Mouse (Mus musculus): Measurements from ENCODE around the gene Vinac1.

Vinac1 gene

DNA sequence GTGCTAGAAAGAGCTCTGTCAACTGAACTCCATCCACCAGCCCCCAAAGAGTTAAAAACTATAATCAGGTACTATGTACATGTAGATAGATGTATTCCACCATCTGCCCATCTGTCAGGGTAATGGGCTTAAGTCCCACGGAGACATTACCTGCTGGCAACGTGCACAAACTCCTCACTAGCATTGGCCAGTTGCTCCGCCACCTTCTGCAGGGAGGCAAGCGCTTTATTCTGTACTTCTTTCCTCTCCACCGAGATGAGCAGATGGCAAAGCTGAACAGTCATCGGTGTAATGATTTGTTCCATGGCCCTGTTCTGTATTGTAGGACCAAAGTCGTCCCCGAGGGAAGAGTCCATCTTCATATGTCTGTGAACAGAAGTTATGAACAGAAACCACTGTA, at the start of gene Vinac1:
Gene Vinac1, minus strand, starts transcription at position 362 of the 400 bp plus-strand sequence.
- no peak for DNase-seq (ENCODE audit: low spot score)

DNA sequence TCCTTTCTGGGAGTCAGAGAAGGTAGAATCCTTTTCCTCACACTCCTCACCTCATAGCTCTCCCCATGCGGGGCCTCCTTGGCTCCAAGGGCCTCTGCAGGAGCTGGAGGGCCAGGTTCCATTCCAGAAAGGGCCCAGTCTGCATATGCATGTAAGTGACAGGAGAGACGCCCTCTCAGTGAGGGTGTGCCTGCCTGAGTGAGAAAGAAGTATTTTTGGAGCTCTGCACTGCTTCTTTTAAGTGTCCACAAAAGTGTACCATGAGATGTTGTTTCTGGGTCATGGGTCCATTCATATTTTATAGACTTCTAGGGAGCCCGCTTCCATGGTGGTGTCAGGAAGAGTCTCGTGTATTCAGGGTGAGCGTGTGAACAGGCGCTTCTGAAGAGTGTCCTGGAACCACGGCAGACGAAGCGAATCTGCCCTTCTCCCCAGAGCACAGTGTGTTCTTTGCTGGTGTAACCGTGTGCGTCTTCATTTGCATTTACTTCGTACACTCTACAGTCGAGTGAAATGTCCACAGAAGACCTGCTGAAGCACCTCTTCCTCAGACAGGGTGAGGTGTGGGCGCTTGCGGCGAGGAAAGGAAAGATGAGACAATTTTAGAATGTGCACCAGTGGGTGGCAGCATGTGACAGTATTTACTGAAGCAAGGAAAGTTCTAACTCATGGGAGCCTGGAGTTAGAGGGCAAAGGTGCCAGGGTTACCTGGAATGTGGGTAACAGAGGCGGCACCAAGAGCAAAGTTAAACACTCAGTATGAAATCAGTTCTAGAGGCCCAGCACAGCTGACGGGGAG, 46.2 kb upstream of the Vinac1 start:
- DNase-seq (ENCODE audit: low spot score): no peak

DNA sequence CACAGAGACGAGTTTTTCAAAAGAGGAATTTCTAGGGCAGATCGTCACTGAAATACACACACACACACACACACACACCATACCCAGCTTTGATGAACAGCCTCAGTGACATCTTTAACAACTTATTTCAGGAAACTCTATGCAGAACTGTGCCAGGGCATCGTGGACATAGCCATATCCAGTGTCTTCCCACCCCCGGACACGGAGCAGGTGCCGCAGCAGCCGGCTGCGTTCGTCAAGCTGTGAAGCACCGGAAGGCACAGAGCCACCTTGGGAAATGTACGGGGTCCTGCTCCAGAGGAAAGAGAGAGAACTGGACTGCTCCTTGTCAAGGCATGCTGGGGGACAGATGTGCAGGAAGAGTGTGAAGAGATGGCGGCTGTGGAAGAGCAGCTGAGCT, 44.8 kb upstream of the Vinac1 start:
- DNase-seq (ENCODE audit: low spot score): no peak

DNA sequence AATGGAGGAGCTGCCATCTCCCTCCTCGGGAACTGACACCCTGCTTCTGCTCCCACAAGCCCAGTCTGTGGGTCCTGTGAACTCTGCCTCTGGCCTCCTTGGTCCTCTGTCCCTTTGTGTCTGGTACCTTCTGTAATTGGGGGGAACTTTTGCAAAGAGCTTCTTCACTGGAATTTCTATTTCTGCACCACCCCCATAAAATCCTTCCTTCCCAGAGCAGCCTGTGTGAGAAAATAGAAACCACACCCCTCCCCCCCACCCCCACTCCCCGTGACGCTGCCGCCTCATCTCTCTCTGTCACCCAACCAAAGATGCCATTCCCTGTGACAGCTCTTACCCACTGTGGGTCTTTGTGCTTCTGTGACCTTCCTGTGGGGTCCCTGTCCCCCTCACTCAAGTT, 42.4 kb upstream of the Vinac1 start:
- DNase-seq (ENCODE audit: low spot score): no peak

DNA sequence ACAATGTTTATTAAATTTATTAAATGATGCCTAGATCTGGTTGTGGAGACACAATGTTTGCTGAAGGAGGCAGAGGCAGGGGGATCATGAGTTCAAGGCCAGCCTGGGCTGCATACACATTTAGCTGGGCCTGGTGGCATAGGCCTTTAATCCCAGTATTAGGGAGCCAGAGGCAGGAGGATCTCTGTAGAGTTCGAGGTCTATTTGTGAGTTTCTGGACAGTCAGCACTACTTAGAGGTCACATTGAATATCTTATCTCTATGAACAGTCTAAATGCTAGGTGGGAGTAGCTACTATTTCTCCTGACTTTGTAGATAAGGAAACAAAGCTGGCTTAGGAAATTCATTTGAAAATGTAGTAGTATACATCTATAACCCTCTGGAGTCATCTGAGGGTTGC, 39.5 kb upstream of the Vinac1 start:
- DNase-seq (ENCODE audit: low spot score): no peak

DNA sequence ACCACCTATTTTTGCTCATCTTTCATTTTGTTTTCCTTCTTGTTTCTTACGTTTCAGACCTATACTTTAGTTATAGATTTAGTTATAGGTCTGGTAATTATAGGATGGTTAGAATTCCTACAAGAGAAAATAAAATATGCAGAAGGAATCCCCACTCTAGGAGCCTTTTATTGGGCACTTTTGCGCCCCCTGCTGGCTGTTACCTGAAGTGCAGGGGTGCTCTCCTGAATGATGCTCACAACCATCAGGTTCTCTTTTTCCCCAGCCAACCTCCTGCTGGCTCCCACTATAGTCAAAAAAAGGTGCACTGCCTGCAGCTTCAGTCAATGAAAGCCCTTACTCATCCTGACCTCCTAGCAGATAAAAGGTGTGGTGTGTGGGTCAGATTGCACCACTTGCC, 37.0 kb upstream of the Vinac1 start:
- no peak for DNase-seq (ENCODE audit: low spot score)

DNA sequence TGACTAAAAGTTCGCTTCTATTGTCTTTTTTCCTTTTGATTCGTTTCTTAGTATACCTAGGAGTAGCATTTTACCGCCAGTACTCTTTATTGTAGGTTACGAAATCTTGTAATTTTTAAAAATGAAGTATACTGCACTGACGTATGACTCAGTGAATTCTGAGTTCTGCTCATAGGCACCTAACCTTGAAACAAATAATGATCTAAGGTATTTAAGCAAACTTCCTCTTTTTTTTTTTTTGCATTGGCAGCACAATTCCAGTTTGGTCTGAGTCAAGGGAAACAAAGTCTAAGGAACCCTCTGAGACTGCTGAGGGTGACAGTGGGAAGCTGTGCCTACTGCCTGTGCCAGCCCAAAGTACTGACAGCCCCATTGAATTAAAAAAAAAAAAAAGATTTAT, 35.5 kb upstream of the Vinac1 start:
- DNase-seq (ENCODE audit: low spot score): no peak

DNA sequence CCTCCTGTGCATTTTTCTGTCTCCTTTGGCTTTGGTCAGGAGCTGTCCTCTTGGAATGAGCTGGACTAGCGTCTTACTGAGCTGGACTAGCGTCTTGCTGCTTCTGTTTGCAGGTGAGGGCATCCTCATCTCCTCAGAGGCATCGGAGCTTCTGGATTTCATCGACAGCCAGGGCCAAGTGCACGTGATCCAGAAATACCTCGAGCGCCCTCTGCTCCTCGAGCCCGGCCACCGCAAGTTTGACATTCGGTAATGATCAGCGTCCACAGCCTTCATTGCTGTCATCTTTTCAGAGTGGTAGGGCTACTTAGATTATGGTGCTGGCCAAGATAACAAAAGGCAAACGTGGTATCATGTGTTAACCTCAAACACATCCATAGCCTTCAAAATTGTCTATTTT, 33.1 kb upstream of the Vinac1 start:
- DNase-seq (ENCODE audit: low spot score): no peak

DNA sequence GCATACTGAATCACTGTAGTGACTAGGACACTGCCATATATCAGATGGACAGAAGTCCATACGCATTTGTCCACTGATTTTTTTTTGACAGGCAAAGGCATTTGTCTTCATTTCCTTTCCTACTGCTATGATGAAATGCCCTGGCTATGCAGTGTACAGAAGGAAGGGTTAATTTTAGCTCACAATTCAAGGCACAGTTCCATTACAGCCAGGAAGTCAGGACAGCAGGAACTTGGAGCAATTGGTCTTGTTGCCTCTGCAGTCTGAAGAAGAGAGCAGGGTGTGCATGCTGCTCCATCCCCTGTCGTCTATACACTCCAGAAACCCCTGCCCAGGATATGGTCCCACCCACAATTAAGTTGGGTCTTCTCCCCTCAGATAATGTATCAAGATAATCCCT, 31.2 kb upstream of the Vinac1 start:
- DNase-seq (ENCODE audit: low spot score): no peak

DNA sequence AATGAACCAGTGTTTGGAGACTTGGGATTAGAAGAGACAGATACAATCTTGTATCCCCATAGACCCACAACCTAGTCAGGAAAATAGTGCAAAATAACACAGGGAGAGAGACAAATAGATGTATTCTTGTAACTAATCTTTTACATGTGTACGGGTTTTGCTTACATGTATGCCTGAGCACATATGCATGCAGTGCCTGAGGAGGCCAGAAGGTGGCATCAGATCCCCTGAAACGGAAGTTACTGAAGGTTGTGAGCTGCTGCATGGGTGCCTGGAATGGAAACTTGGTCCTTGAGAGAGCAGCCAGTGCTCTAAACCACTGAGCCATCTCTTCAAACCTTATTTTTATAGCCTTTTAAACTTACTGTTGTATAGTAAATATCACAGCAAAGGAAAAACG, 30.3 kb upstream of the Vinac1 start:
- DNase-seq (ENCODE audit: low spot score): no peak

DNA sequence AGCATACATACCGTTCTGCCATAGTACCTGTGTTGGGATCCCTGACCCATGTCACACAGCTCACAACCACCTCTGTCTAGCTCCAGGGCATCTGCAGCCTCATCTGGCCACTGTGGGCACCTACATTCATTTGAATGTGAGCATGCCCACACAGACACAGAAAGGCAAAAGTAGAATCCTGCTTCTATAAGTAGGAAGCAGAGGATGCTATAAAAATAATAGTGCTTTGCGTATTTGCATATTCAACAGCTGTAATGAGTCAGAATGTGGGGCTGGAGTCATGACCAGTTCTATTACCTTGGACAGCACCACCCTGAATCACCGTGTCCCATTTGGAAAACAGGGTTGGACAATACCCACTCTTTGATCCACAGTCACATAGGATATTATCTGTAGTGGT, 22.3 kb upstream of the Vinac1 start:
- DNase-seq (ENCODE audit: low spot score): no peak

DNA sequence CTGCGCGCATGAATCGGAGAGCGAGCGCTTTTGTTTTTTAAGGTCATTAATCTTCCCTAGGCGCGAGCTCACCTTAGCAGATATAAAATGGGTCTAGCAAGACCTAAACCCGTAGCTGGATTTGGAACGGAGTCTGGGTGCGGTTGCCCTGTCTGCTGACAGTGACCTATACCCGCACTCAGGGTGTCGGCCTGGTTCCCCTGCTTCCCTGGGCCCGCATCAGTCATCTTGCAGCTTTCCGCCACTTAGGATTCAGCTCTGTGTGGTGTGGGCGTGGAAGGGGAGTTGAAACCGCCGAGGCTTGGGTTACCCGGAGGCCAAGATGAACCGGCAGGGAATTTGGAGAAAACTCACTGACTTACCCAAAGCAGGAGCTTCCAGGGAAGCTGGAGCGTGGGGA, 18.4 kb upstream of the Vinac1 start:
- DNase-seq (ENCODE audit: low spot score): peak; percentile 71

DNA sequence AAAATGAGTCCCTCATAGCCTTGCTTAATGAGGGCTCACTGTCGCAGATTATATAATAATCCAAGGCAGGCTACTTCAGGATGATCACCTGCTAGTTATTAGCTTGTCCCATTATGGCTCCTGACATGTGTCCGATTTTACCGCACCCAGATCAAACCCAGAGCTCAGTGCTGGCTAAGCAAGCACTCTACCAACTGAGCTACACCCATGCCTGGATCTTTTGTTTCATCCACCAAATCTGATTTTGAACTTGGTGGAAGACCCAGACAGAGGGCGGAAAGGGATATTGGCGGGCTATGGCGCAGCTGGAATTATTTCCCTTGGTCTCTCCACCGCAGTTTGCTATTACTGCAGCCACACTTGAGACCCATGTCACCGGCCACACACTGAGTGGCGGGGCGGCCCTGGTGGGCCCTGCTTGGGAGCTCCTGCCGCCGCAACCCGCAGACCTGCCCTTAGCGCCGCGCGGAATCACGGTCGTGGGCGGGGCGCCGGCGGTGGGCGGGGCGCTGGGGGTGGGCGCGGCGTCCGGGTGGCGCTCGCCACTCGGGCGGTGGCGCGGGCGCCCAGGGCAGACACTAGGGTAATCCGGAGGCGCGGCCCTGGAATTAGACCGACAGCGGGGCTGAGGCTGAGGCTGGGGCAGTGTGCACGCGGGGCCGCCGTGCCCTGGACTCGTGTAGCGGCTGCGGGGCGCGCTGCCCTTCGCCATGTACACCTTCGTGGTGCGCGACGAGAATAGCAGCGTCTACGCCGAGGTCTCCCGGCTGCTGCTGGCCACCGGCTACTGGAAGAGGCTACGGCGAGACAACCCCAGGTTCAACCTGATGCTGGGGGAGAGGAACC, 17.7 kb upstream of the Vinac1 start, which contains the start of gene Ttl:
Gene Ttl, plus strand, starts transcription at position 506 of the 846 bp plus-strand sequence.
- peak; percentile 83 for DNase-seq (ENCODE audit: low spot score)

DNA sequence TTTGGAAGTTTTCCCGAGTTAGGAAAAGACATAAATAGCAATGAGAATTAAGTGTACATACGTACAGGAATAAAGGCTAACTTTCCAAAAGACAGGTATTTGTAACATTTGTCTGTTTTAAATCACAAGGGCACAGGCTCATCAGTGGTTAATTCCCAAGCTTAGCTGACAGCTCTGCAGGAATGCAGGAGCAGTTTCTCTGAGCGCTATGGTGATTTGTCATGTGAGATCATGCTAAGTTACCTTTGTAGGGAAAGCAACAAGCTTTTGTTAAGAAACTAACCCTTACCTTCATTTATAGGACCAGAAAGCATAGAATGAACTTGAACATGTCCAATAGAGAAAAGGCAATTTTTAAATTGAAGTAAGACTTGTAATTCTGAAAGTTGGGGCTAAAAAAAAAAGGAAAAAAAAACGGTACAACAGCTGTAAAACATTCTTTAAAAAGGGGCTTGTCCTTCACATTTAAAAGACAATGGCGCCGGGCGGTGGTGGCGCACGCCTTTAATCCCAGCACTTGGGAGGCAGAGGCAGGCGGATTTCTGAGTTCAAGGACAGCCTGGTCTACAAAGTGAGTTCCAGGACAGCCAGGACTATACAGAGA, 13.6 kb upstream of the Vinac1 start:
- no peak for DNase-seq (ENCODE audit: low spot score)

DNA sequence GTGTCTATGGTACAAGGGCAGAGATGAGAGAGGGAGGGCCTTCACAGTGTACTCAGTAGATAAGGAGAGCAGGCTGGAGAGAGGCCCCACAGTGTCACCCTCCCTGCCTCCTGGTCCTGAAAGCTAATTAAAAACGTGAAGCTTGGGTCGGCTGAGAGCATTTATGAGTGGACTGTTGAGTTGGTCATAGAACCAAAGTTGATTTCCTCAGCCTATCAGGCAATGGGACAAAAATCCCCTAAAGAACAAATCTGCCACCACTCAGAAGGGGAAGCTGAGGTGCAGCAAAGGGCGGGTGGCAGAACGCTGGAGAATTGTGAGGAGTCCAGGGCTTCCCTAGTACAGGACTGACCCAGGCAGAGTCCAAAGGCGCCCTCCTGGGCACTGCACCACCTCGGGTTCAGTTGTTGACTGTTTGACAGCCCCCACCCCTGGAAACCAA, 10.0 kb upstream of the Vinac1 start:
- DNase-seq (ENCODE audit: low spot score): no peak

DNA sequence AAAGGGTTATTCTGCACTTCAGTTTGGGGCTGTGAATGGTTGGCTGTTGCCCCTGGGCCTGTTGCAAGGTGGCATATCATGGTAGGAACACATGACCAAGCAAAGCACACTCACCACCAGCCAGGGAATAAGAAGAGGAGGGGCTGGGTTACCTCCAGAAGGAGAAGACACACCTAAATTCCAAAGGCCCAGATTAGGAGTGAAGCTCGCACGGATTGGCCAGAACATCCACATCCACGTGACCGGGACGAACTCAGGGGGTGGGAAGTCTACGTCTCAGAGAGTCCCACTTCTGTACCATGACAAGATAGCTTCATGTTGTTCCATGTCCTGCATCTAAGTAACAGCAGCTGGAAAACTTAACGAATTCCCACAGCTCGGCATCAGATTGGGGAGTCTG, 9.3 kb upstream of the Vinac1 start:
- no peak for DNase-seq (ENCODE audit: low spot score)

DNA sequence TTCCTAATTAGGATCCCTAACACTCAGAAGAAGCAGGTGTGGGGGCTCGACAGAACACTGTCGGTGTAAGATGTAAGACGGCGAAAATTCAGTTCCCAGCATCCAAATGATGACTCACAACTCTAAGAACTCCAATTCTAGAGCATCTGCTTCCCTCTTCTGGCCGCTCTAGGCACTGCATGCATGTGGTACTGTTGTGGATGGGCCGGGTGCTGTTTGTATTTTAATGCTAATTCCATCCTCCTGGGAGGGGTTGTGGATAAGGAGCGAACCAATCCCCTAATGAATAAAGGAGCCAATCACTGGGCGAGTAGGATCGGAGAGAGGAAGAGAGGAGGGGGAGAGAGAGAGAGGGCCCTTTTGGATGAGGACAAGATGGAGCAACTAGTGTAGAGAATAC, 8.6 kb upstream of the Vinac1 start:
- DNase-seq (ENCODE audit: low spot score): no peak

DNA sequence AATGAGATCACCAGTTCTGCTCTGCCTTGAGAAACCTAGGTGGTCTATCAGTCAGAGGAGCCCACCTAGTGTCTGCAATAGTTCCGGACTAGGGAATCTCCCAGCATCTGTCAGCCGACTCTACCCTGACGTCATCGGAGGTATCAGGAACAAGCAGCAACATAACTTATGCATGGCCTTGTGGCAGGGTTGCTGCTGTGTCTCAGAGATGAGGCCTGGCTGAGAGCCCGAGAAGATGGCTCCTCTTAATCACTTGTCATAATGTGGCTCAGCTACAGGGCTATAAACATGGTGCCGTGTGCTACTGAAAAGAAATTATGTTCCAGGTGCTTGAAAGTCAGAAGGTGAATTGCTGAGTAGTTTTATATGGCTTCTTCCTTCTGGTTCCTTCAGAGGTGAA, 7.8 kb upstream of the Vinac1 start:
- no peak for DNase-seq (ENCODE audit: low spot score)

DNA sequence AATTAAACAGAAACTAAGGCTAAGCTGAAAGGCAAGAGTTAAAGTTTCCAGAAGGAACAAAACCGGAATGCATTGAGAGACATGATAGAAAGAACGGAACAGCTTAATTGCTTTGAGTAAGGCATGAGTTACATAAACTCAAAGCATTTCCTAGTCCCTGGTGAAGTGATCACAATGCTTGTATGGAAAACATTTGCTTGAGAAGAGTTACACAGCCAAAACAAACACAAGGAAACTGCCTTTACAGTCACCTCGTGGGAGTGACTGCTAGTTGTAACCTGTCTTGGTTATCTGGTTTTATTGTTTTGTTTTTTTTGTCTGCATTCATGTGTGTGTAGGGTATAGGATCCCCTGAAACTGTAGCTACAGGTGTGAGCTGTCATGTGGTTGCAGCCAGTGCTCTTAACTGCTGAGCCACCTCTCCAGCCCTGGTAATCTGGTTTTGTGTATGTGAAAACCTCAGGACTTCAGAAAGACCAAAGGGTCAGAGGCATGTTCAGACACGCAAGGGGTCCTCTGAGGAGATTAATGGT, 4.5 kb upstream of the Vinac1 start:
- DNase-seq (ENCODE audit: low spot score): no peak

DNA sequence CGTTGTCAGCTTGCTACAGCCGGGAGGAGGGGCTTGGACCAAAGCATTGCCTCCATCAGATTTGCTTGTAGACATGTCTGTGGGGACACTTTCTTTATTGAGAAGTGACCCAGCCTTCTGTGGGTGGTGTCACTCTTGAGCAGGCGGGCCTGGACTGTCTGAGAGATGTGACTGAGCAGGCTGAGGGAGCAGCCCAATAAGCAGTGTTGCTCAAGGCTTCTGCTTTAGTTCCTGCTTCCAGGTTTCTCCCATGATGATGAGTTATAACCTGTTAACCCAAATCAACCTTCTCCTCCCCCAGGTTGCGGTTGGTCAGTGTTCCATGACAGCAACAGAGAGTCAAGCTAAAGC, 1.2 kb downstream of the Vinac1 start:
- no peak for DNase-seq (ENCODE audit: low spot score)

DNA sequence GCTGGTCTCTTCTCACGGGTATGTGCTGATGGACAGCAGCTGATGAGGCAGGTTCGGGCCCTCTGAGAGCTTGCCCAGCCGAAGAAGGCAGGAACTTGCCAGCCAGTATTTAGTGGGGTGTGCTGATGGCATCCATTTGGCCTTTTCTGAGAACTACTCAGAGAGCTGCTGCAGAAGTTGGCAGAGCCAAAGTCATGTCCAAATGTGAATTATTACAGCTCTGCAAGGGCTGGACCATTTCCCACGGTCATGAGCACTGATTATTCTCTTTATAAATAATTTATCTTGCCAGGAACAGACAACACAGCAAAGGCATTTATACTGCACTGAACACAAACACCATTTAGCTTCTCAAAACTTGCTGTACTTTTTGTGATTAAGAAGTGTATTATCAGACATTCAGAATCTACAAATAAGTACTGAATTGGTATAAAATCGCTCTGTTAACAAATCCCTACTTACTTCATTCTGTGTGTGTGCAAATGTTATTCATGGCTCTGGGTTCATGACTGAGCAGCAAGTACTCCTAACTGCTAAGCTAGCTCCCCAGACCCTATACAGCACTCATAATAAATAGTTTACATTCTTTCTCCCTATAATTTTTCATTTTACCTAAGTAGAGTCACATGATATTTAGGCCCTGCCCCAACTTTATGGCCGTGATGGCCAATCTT, 1.7 kb downstream of the Vinac1 start:
- DNase-seq (ENCODE audit: low spot score): no peak

DNA sequence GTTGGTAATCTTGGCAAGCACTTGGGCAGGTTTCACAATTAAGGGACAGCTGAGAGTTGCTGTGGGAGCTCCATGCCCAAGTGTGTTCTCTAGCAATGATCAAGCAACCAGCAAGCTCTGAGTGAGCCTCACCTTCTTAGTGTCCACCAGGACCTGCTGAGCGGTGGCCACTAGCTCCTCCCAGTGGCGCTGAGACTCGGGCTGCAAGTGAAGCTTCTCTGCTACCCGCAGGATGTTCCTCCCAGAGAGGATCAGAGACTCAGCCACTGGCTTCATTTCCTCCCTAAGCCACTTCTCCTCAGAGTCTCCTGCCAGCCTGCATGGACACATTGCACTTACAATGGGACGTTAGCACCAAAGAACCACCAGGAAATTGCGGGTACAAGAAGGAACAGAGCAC, 7.4 kb downstream of the Vinac1 start:
- no peak for DNase-seq (ENCODE audit: low spot score)

Measured in MN1 (cell line).